Mouse (Mus musculus) mesoderm, embryonic 11.5 days (tissue): Measurements from ENCODE around the gene P4hb.
"Not testable (repeated sequence)": the region's sequence is repeated elsewhere in the genome, so short reads cannot be mapped to it uniquely, and the experiment has no call there.

Experiments
- DNase-seq: peaks from one replicate; pipeline ENCODE4 v3.0.0-alpha.2; 2012; ENCODE audit warnings: low read depth, low spot score

Gene P4hb

DNA sequence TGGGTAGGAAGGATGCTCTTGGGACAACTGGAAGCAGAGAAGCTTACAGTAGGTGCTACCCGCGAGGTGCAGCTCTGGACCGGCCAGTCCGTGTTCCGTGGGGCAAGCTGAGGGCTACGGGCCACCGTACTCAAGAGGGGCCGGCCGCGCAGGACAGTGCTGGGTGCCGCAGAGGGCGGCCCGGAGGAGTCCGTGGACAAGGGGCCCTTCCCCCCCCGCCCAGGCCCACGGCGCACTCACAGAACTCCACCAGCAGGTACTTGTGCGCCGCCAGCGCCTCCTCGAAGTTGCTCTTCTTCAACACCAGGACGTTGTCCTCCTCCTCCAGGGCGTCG is 669 bp downstream of the P4hb start:
- DNase-seq: peak; percentile 43

DNA sequence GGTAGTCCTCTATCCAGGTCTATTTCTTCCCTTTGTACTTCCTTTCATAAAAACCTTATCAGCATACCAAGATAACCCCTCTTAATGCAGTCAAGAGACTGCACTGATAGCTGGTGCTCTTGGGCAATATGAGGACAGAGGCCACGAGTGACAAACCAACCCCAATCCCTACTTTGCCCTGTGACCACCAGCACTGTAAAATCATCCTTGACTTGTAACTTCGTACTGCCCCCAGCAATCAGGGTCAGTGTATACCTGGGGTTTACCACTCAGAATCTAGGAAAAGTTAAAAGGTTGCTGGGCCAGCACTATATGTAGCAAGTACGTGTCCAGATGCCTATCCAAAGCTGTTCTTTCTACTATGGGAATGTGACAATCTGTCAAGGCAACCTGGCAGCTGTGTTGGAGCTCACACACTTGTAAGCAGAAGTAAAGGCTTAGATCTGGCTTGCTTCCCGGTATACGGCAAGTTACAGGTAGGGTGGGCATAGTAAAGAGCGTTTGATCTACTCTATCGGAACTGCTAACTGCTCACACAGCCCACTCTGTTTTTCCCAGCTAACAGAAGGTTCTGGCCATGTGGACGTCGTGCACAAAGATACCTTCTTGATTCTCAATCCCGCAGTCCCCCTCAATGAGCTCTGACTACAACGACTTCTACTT is 1.2 kb downstream of the P4hb start:
- no peak for DNase-seq

DNA sequence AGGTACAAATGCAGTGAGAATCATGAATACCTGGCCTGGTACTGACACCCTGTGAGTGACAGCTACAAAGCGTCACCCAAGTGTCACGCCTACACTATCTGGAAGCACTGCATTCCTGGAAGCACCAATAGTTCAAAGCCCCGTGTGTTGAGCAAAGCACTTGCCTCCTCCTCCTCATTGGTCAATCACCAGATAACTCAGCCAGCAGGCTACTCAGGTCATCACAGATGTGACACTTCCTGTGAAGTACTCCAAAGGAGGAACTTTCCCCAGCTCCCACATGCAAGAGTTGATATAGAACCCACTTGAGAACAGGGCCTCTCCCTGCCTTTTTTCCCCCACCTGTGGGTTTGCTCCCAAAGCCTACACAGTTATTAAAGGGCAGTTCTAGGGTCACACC is 1.9 kb downstream of the P4hb start:
- DNase-seq: no peak

DNA sequence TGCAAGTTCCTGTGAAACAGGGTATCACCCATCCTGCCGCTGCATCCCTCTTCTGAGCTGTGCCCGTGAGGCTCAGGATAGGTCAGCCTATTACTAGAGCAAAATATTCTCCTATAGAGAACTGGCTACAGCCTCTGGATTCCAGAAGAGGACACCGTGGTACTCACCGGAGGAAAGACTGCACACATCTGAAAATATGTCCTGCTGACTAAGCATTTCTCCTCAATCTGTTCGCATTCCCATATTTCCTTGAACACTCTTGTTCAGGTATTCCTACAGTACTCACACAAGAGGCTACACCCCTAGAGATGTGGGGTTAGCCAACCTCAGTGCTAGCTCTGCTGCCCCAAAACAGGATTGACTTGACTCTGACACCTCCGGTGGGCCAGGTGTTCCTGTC is 4.7 kb downstream of the P4hb start:
- no peak for DNase-seq

DNA sequence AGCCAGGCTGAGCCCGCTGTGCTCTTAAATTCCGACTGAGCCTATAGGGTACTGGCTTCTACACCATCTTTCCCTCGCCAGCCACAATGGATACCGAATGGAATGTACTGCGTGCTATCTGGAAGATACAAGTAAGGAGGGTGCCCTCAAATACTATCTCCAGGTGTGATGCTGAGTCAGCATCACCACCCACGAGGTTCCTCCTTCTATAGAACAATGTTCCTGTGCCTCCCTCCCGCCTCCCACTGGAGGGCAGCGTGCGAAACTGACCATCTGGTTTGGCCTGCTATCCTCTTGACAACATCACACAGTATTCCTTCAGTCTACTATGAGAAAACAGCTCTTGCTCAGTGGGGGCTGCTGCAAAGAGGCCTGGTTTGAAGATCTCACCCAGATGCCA is 7.9 kb downstream of the P4hb start:
- DNase-seq: no peak

DNA sequence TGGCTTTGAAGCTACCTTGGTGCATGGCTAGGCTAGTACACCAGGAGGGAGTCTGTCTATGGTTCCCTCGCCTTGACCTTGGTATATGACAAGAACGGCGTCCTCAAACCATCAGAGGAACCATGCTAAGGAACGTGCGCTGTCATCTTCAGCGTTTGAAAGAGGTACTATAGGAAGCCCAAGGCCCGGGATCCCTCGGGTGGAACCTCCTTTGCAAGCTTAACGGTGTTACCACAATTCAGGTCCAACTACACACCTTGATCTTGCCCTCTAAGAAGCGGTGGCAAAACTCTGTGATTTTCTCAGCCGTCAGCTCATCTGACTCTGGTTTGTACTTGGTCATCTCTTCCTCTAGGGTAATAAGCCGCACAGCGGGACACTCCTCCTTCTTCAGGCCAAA is 10.1 kb downstream of the P4hb start:
- DNase-seq: no peak

DNA sequence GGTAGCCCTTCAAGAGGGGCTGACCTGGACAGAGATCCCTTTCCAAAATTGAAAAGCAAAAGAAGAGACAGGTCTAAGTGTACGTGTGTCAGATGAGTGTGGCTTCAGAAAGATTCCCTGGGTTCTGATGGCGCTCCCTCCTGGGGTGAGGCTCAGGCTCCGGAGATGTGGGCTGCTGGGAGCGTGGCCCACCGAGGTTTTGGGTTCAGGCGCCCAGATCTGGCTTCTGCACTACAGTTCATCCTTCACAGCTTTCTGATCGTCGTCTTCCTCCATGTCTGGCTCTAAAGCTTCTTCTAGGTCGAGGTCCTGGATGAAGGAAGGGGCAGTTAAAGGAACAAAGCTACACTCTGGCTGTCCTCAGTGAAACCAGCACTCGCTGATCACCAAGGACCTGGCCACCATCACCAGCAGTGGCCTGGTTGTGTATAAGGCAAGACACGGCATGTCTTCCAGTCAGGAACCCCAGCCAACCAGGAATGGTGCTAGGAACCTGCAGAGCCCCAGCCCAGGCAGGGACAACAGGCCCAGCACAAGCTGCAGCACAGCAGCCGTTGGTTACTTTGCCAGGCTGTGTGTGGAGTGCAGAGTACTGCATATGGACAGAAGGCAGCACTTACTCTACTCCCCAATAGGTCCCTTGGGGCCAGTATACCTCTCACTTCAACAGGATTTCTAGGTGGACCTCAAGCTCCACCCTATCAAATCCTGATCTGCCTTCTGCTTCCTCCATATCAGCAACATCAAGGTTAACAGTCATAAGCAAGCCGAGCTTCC is 11.9 kb downstream of the P4hb start:
- no peak for DNase-seq

DNA sequence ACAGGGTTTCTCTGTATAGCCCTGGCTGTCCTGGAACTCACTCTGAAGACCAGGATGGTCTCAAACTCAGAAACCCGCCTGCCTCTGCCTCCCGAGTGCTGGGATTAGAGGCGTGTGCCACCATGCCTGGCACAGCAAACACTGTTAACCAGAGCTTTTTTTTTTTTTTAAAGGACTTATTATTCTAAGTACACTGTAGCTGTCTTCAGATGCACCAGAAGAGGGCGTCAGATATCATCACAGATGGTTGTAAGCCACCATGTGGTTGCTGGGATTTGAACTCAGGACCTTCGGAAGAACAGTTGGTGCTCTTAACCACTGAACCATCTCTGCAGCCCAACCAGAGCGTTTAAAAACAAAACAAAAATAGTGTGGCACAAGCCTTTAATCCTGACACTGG is 14.2 kb downstream of the P4hb start:
- DNase-seq: not testable (repeated sequence)

DNA sequence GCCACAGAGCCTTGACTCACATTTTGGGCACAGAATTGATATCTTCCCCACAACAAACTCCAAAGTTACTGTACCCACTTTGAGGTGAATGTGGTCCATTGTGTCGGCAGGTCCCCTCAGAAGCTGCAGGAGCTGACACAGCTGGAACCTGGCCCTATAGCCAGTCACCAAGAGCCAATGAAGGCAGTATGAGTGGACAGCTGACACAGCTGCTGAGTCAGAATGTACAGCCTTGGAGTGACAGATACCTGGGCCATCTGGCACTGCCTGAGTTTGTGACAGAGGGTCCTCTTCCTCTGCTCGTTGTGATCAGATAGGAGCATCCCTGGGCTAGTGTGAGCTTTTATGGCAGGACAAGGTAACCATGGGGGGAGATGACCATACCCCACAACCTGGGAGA is 17.8 kb downstream of the P4hb start:
- DNase-seq: no peak

DNA sequence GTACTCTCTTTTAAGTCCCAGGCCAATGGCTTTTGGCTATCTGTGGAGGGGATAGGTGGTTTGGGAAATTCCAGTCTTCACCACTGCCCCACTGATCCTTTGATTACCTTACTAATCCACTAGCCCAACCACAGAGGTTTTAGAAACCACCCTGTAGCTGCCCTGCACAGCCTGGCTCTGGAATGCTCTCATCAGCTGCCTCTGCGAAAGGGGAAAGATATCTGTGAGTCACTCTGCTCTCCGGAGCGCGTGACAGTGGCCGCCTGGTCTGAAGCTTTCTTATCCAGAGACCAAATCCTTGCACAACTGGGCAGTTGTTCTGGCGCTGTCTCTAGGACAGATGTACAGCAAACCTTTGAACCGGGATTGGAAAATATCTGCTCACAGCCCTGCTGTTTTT is 18.2 kb downstream of the P4hb start:
- no peak for DNase-seq

DNA sequence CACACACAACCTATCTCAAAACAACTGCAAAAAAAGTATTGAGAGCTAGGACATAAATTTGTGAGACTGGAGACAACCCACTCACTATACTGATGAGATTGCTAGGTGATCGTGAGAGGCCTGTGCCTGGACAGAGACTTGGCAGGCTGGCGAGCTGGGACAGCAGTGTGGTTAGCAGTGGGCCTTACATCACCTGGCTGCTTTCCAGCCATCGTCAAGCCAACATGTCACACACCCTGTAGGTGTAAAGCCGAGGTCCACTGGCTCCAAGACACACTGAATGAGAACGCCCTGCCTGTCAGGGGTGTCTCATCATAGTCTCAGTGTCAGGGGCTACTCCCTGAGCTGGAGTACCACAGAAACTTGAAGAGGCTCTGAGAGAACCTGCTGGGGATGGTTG is 20.3 kb downstream of the P4hb start:
- DNase-seq: no peak

DNA sequence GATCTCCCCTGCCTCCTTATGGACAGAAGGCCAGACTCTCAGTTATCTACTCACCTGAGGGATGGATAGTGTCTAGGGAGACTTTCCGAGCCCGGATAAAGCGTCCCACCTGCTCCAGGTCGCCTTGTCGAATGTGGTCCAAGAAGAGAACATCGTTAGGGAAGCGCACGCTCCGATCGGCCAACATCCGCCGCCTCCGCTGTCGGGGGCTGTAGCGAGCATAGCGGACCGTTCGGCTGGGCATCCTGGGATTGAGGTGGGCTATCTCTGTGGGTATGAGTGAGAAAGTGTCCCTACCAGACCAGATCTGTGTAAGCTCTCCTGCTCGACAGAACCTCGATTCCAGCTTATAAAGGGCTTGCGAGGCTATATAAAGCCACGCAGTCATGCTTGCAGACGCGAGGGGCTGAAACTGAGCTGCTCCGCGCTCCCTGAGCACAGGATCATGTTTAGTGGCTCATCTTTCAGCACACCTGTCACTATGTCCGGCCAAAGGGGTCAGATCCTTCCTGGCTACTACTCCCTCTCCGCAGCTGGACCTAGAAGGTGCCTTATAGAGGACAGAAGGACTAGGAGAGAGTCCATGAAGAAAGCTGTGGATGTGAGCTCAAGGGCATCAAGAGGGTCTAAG is 22.1 kb downstream of the P4hb start, which contains the start of gene Ppp1r27:
TSS of gene Ppp1r27 (minus strand) at position 323 of the 631 bp plus-strand sequence.
- DNase-seq: no peak

DNA sequence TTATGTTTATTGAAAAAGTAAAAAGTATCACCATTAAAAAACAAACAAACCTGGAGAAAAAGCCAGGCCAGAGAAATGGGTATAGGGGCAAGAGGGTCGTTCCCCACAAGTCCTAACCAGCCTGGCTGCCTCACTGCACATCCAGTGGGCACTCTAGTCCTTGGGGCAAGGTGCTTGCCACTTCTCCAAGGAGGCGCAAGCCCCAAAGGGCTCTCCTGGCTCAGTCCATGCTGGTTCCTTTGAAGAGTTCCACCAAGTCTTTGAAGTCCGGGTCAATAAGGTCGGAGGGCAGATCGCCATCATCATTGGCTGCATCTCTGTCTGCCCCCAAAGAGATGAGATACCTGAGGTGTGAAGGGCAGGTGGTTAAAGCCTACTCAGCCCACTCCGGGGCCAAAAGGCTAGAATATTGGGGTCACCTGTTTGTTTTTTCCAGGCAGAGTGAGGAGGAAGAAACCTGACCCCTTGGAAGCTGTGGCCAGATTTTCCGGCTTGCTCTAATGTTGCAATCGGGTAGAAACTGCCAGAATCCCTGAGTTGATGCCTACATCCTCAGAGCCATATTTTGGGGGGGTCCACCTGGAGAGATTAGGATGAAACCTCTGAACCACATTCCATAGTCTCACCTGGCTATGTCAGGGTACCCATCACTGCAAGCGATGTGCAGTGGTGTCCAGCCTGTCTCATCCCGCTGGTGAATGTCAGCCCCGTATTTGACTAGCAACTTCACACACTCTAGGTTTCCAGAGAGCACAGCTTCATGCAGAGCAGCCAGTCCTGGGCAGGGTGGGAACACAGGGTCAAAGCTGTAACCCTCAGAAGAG is 22.9 kb downstream of the P4hb start:
- no peak for DNase-seq

DNA sequence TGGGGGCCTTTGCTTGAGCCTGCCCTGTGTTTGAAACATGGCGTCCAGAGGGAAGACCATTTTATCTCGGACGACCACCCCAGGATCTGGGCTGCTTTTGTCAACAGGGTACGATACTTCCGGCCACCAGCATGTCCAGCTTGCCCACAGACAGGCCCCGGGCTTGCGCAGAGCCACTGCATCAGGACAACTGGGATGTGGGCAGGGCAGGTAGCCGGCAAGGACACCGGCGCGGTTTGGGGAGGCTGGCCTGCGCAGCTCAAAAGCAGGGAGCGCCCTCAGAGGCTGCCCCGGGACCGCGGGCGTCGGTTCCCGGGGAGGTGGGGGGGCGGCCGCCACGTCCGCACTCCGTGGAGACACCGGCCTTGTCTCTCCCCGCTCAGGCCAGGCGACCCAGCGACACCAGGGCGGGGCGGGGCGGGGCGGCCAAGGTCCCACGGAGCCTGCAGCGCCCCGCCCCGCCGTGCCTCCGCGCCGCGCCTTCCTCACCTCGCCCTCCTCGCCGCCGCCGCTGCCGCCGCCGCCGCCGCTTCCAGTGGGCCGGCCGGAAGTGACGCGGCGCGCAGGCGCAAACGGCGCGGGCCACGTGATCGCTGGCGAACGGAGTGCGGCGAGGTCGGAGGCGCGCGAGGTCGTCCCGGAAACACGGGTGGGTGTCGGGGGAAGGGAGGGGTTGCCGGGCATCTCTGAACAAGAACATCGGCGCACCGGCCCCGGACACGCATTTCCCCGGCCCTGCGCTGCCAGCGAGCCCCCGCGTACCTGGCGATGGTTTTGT is 23.7 kb downstream of the P4hb start, which contains the start of gene Mcrip1:
TSS of gene Mcrip1 (minus strand) at position 560 of the 778 bp plus-strand sequence.
- DNase-seq: peak; percentile 92

DNA sequence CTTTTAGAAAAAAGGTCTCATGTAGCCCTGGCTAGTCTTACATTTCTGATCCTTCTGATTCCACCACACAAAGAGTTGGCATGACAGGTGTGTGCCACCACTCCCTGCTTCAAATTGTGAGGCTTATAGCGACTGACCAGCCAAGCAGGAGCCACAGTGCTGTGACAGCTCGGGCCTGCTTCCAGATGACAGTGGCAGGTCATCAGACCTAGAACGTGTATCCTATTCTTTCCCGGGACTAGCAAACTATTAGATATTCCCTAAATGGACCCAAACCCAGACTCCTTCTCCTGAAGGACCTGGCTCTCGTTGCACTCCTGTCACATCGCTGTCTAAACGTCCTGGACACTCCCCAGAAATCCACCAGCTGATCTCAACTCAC is 24.3 kb downstream of the P4hb start:
- DNase-seq: no peak

DNA sequence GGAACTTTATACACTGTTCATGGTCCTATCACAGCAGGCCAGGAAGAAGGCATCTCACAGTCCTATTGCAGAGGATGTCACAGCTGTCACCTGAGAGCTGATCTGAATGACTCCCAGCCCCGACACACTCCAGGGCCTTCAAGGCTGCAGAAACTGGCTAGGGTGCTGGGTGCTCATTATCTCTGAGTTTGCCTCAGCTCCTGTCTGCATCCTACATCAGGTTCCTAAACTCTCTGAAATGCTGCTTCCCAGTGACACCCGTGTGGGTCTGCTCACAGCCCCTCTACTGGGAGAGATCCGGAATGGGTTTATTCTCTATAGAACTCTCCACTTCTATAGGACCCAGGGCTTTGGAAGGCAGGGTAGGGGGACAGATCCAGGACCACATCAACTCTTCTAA is 24.8 kb downstream of the P4hb start:
- DNase-seq: no peak

DNA sequence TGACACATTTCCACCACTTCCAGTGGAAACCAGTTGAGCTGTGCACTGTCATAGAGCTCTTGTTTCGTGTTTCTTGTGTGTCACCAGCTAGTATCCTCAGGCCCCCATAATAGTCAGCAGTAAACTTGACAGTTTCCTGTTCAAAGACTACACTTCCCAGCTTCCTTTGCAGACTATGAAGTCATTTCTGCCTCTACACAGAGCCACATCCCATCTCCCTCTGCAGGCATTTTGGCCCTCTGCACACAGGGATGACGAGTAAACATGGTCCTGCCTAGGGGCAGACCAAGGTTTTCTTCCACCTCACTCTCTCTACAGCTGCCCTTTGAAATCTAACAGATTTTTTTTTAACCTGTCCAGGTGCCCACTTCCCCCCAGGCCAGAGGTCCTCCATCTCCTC is 25.6 kb downstream of the P4hb start:
- DNase-seq: no peak

DNA sequence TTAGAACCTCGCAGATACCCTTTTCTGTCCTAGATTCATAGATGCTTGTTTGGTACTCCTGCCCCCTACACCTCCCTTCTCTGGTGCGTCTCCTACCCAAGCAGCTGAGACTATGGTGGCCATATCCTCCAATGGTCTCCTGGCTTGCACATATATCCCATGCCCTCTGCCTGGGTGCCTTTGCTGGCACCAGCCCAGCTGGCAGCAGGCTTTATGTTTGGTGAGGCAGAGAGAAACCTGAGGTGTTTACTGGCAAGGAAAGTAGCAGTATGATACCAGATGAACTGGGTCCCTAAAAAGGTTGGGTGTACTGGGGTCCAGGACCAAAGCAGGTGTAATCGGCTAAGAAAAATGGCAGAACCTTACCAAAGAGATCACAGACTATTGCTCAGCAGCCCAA is 27.1 kb downstream of the P4hb start:
- DNase-seq: no peak

DNA sequence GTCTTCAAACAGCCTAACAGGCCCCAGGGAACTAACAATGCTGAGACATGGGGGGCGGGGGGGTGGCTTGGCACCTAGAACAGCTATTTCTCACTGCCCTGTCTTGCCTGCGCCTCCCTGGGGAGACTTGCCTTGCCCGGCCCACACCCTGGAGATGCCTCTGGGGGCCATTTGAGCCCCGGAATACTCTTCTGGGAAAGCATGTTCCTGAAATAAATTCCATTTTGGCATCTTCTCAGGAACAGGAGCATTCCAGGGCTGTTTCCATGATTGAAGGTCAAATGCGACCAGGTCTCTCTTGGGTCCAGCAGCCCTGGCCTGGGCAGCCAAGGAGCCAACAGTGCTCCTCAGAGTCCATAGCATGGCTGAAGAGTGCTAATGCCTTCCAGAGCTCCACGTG is 30.7 kb downstream of the P4hb start:
- no peak for DNase-seq

DNA sequence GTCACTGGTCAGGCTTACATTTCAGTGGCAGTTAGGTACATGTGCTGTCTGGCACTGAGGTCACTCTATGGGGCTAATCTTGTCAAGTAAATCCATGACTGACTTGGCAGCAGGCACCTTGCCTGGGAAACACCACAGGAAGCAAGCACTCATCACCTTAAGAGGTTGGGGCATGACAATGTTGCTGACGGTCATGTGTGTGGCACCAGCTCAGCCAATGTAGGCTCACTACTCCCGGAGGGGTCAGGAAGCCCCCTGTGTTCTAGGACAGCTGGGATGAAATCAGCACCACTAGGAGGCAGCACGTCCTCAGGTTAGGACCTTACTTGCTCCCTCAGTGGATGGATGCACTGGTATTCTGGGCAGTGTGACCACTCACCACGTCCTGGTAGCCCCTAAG is 31.1 kb downstream of the P4hb start:
- no peak for DNase-seq

DNA sequence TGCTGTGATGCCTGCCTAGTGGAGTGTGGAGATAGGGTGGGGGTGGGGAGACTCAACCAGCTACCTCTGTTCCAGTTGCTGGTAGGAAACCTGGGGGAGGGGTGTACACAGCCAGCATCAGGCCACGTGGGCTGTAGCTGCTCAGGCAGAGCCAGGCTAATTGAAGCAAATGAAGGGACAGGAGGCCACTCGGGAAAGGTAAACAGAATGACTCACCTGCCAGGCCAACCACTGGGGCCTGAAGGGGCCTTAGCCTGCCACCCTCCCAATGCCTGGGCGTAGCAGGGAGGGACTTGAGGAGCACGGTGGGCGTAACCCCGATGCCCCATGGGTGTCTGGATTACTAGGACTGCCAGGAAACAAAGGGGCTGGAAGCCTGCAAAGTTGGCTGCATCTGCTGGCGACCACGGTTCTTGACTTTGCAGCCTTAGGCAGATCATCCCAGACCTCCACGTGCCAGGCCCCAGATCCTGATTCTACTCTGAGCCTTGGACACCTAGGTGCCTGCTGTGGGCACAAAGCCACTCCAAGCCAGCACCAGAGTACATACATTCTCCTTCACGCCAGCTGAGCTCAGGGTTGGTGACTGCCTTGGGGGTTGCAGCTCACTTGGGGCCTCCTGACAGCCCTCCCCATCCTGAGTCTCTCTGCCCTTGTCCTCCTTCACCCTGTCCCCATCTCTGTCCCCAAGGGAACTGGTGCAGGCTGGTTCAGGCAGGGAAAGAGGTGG is 33.6 kb downstream of the P4hb start:
- DNase-seq: no peak
